Mouse (Mus musculus): ENCODE data around the gene Sorl1. TPM values are rescaled to one million over a fixed set of nuclear protein-coding genes. Genes with fewer than 3 reads are reported as not detected.
A peak's percentile ranks its signal among the peaks of the same experiment; 100 is the strongest.

Gene Sorl1
- polyA plus RNA-seq, 1 experiment from 2014 or later, result 11.6 TPM

GRCm38 (mm10) chr9:42148036-42148435 is 23.9 kb upstream of the Sorl1 start:
- Histone ChIP-seq H3K4me3 (no peak overlapping the region), H3K27ac (no peak overlapping the region), H3K27me3 (no peaks in the 10 kb centered on the region), H3K4me1 (no peaks in the 10 kb centered on the region), H3K36me3 (no peaks in the 10 kb centered on the region), H3K9me3 (0 out of 2 replicates have a peak, but pooled peaks cover 5% of the 10 kb centered on the region), H3K9ac (no peak overlapping the region), H3K4me2 (replicated peaks) (no peak overlapping the region)
- ATAC-seq (ENCODE audit: insufficient number of reproducible peaks, insufficient read depth, low FRiP score, low TSS enrichment), result no peak
- 69% methylated on average over 4 of the region's 4 CpGs for WGBS

GRCm38 (mm10) chr9:42146463-42146862 is 22.4 kb upstream of the Sorl1 start:
- Histone ChIP-seq H3K4me2 (replicated peaks) (no peak overlapping the region), H3K9me3 (0 out of 2 replicates have a peak, but pooled peaks cover 5% of the 10 kb centered on the region), H3K4me1 (no peaks in the 10 kb centered on the region), H3K9ac (no peak overlapping the region), H3K4me3 (no peak overlapping the region), H3K27ac (no peak overlapping the region), H3K36me3 (no peaks in the 10 kb centered on the region), H3K27me3 (no peaks in the 10 kb centered on the region)
- no peak for ATAC-seq (ENCODE audit: insufficient number of reproducible peaks, insufficient read depth, low FRiP score, low TSS enrichment)
- WGBS, result 90% methylated on average over 2 of the region's 2 CpGs

GRCm38 (mm10) chr9:42141549-42142210 is 17.6 kb upstream of the Sorl1 start:
- no peak overlapping the region for H3K9ac ChIP-seq
- no peak overlapping the region for H3K27ac ChIP-seq
- WGBS, result 79% methylated on average over 6 of the region's 6 CpGs
- no peak overlapping the region for H3K4me2 ChIP-seq (replicated peaks)
- no peaks in the 10 kb centered on the region for H3K27me3 ChIP-seq
- no peaks in the 10 kb centered on the region for H3K4me1 ChIP-seq
- H3K4me3 ChIP-seq, result no peak overlapping the region
- H3K36me3 ChIP-seq, result no peaks in the 10 kb centered on the region
- ATAC-seq (ENCODE audit: insufficient number of reproducible peaks, insufficient read depth, low FRiP score, low TSS enrichment), result no peak
- 0 out of 2 replicates have a peak, but pooled peaks cover 5% of the 10 kb centered on the region for H3K9me3 ChIP-seq

GRCm38 (mm10) chr9:42138248-42138858 is 14.3 kb upstream of the Sorl1 start:
- no peak for ATAC-seq (ENCODE audit: insufficient number of reproducible peaks, insufficient read depth, low FRiP score, low TSS enrichment)
- no peaks in the 10 kb centered on the region for H3K9me3 ChIP-seq
- H3K4me2 ChIP-seq (replicated peaks), result no peak overlapping the region
- H3K9ac ChIP-seq, result no peak overlapping the region
- H3K27ac ChIP-seq, result no peak overlapping the region
- H3K27me3 ChIP-seq, result no peaks in the 10 kb centered on the region
- H3K4me3 ChIP-seq, result no peak overlapping the region
- H3K4me1 ChIP-seq, result no peaks in the 10 kb centered on the region
- no peaks in the 10 kb centered on the region for H3K36me3 ChIP-seq
- 86% methylated on average over 4 of the region's 4 CpGs for WGBS

GRCm38 (mm10) chr9:42137578-42137977 is 13.5 kb upstream of the Sorl1 start:
- no peaks in the 10 kb centered on the region for H3K9me3 ChIP-seq
- WGBS, result 65% methylated on average over 5 of the region's 5 CpGs
- H3K4me1 ChIP-seq, result no peaks in the 10 kb centered on the region
- H3K27me3 ChIP-seq, result no peaks in the 10 kb centered on the region
- ATAC-seq (ENCODE audit: insufficient number of reproducible peaks, insufficient read depth, low FRiP score, low TSS enrichment), result no peak
- H3K36me3 ChIP-seq, result no peaks in the 10 kb centered on the region
- no peak overlapping the region for H3K27ac ChIP-seq
- H3K4me3 ChIP-seq, result no peak overlapping the region
- no peak overlapping the region for H3K4me2 ChIP-seq (replicated peaks)
- no peak overlapping the region for H3K9ac ChIP-seq

- peaks cover 2% of the 10 kb centered on the region; the same call in 1 of the 2 replicates for H3K27me3 ChIP-seq
- no peaks in the 10 kb centered on the region for H3K36me3 ChIP-seq
- no peak for ATAC-seq (ENCODE audit: insufficient number of reproducible peaks, insufficient read depth, low FRiP score, low TSS enrichment)
- no peak overlapping the region for H3K27ac ChIP-seq
- no peak overlapping the region for H3K4me3 ChIP-seq
- H3K9me3 ChIP-seq, result no peaks in the 10 kb centered on the region
- H3K4me2 ChIP-seq (replicated peaks), result no peak overlapping the region
- no peaks in the 10 kb centered on the region for H3K4me1 ChIP-seq
- WGBS, result 82% methylated on average over 13 of the region's 13 CpGs
- no peak overlapping the region for H3K9ac ChIP-seq
Observed at GRCm38 (mm10) chr9:42130793-42131760, 7.0 kb upstream of the Sorl1 start.

GRCm38 (mm10) chr9:42127983-42128382 is 3.9 kb upstream of the Sorl1 start:
- no peak for ATAC-seq (ENCODE audit: insufficient number of reproducible peaks, insufficient read depth, low FRiP score, low TSS enrichment)
- H3K27me3 ChIP-seq, result peaks cover 2% of the 10 kb centered on the region; the same call in 1 of the 2 replicates
- 85% methylated on average over 5 of the region's 5 CpGs for WGBS
- H3K4me3 ChIP-seq, result no peak overlapping the region
- H3K9ac ChIP-seq, result no peak overlapping the region
- H3K4me1 ChIP-seq, result peaks cover 6% of the 10 kb centered on the region
- no peak overlapping the region for H3K27ac ChIP-seq
- H3K9me3 ChIP-seq, result no peaks in the 10 kb centered on the region
- no peaks in the 10 kb centered on the region for H3K36me3 ChIP-seq
- H3K4me2 ChIP-seq (replicated peaks), result no peak overlapping the region

GRCm38 (mm10) chr9:42125262-42125982 is 1.3 kb upstream of the Sorl1 start:
- Histone ChIP-seq H3K4me1 (peaks cover 17% of the 10 kb centered on the region), H3K9me3 (no peaks in the 10 kb centered on the region), H3K4me3 (no peak overlapping the region), H3K4me2 (replicated peaks) (no peak overlapping the region), H3K27ac (no peak overlapping the region), H3K36me3 (no peaks in the 10 kb centered on the region), H3K9ac (no peak overlapping the region), H3K27me3 (peaks cover 2% of the 10 kb centered on the region; the same call in 1 of the 2 replicates)
- ATAC-seq (ENCODE audit: insufficient number of reproducible peaks, insufficient read depth, low FRiP score, low TSS enrichment), result no peak
- WGBS, result 84% methylated on average over 9 of the region's 9 CpGs

- H3K36me3 ChIP-seq, result no peaks in the 10 kb centered on the region
- peaks cover 17% of the 10 kb centered on the region for H3K4me1 ChIP-seq
- peak overlapping the region; percentile 78 for H3K9ac ChIP-seq
- no peaks in the 10 kb centered on the region for H3K9me3 ChIP-seq
- ATAC-seq (ENCODE audit: insufficient number of reproducible peaks, insufficient read depth, low FRiP score, low TSS enrichment), result no peak
- H3K27ac ChIP-seq, result no peak overlapping the region
- WGBS, result 31% methylated on average over 11 of the region's 11 CpGs
- H3K27me3 ChIP-seq, result no peaks in the 10 kb centered on the region
- peak overlapping the region; percentile 86 for H3K4me3 ChIP-seq
- H3K4me2 ChIP-seq (replicated peaks), result peak overlapping the region; percentile 90
Observed at GRCm38 (mm10) chr9:42123204-42123603, 893 bp downstream of the Sorl1 start.

GRCm38 (mm10) chr9:42122441-42122840 is 1.7 kb downstream of the Sorl1 start:
- H3K9ac ChIP-seq, result no peak overlapping the region
- WGBS, result 84% methylated on average over 6 of the region's 6 CpGs
- no peak overlapping the region for H3K4me3 ChIP-seq
- H3K9me3 ChIP-seq, result no peaks in the 10 kb centered on the region
- H3K27ac ChIP-seq, result no peak overlapping the region
- no peaks in the 10 kb centered on the region for H3K27me3 ChIP-seq
- H3K36me3 ChIP-seq, result no peaks in the 10 kb centered on the region
- peaks cover 17% of the 10 kb centered on the region for H3K4me1 ChIP-seq
- ATAC-seq (ENCODE audit: insufficient number of reproducible peaks, insufficient read depth, low FRiP score, low TSS enrichment), result no peak
- H3K4me2 ChIP-seq (replicated peaks), result peak overlapping the region; percentile 90

Measured in embryonic facial prominence, embryonic 12.5 days (tissue).